Mouse (Mus musculus) G1E-ER4 (cell line): ENCODE results near the gene Clstn1. TPM values are rescaled to one million over a fixed set of nuclear protein-coding genes. Genes with fewer than 3 reads are reported as not detected.

Experiments used
- GATA1 ChIP-seq: IDR thresholded peaks from one replicate; pipeline ENCODE4 v1.8.0; 2012; ENCODE audit warnings: low read length, inconsistent platforms
- polyA plus RNA-seq: library from polyadenylated mRNA; stranded (reverse); fragments of >175 nt; gene quantifications from 2 replicates; pipeline ENCODE4 v1.2.3, GENCODE M21; 2012

Clstn1 gene
- 0.89 and 0.90 TPM in 2 replicates for polyA plus RNA-seq

DNA sequence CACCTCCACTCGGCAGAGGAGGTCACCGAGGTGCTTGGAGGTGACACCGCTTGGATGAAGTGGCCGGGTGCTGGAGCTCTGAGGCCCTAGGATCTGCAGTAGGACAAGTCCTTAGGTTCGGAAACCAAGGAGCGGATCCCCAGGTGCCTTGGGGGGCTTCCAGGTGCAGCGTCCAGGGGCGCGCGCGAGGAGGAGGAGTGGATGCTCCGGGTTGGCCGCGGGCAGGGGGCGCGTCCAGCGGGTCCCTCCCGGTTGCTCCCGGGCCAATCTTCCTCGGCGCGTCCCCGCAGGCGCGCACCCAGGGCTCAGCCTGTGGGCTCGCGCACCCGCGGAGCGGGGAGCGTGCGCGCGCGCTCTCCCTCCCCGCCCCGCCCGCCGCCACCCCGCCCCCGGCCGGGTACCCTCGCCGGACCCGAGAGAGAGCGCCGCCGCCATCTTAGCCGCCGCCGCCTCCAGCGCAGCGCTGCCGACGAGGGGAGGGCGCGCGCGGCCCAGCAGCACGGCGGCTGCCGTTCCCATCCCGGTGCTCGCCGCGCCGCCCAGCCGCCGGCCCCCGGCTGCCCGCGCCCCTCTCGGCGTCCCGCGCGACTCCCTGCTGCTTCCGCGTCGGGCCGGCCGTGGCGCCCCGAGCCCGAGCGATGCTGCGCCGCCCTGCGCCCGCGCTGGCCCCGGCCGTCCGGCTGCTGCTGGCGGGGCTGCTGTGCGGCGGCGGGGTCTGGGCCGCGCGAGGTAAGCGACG is at the start of gene Clstn1:
Clstn1 (plus strand) TSS at position 425 of the 739 bp plus-strand sequence.
- TF ChIP-seq GATA1 = no peak

DNA sequence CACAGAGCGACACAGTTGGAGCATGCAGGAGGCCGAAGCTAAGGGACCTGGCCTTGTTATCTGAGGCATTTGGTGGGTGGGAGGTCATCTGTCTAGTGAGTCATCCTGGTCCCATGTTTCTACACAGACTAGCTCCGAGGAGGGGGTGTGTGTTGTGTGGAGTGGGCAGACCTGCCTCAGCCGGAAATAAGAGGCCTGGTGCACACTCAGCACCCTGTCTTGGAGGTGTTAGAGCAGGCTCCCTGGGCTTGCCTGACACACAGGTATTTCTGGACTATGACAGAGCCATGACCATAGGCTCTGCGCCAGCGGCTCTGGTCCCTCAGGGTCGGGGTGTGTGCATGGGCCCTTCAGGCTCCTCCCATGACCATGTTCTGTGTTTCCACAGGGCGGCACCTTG is 46.8 kb upstream of the Clstn1 start:
- no peak for TF ChIP-seq GATA1

DNA sequence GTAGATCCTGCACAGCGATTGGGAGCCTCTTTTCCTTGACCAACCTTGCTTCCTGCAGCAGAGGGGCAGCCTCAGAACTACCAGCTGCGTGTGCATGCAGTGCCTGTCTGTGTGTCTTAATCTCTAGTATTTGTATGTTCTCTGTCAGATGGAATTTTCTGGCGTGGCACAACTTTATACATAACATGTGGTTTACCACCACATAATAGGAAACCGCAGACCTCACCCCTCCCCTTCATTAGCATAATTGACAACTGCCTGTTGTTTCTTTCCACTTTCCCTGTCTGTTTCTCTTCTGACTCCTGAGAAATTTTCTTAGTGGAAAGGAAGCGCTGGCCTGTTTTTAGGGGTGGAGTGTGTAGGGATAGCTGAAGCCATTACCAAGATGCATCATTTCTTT is 44.3 kb upstream of the Clstn1 start:
- no peak for TF ChIP-seq GATA1

DNA sequence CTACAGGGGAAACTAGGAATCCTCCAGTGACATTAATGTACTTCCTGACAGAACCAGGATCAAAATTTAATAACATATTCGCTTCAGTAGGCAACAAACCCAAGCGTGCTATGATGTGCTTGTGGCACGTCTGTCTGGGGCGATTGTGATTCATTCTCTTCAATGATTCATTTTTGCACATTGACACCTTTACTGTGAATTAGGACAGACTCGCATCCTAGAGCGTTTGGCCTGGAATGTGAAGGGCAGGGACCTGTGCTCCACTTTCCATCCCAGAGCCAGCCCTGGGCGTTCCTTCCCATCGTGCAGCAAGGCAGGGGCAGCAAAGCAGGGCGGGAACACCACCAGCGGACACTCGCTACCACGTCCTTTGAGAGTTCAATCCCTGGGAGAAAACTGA is 43.8 kb upstream of the Clstn1 start:
- no peak for TF ChIP-seq GATA1

DNA sequence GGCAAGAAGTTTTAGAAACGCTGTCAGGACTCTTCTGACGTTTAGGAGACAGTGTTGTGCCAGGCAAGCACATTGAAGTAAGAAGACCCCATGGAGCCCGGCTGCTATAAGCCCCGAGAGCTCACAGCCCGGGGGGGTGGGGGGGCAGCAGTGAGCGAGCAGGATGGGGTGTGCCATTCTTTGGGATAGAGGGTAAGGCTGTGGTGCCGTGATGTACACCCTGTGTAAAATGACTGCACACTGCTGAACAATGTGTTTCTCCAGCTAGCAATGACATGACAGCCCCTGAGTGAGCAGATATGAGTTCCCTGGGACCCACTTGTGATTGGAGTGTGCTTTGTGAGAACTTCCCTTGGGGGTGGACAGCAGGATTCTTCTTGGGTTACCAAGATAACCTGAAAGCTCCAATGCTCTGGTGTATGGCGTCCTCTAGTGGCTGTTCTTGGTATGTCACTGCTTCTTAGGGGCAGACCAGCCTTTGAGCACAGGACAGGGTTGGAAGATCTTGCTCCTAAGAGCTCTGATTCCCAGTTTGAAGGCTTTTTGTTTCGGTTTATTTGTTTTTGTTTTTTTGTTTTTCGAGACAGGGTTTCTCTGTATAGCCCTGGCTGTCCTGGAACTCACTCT is 43.2 kb upstream of the Clstn1 start:
- no peak for TF ChIP-seq GATA1

DNA sequence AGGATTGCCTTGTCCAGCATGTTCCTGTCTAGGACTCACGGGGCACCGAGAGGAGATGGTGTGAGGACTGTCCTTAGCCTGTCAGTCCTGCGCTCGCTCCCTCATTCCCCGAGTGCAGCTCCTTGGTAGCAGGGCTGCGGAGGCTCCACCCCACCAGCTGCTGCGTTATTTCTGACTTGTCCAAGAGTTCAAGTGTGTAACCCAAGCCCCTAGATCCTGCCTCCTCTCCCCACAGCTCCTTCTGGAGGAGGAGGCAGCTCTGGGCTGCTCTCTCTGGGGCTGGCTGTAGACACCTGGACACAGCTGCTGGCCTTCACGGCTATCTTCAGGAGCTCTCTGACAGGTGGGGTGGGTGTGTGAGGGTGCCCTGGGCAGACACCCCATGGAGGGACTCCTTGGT is 41.4 kb upstream of the Clstn1 start:
- no peak for TF ChIP-seq GATA1

DNA sequence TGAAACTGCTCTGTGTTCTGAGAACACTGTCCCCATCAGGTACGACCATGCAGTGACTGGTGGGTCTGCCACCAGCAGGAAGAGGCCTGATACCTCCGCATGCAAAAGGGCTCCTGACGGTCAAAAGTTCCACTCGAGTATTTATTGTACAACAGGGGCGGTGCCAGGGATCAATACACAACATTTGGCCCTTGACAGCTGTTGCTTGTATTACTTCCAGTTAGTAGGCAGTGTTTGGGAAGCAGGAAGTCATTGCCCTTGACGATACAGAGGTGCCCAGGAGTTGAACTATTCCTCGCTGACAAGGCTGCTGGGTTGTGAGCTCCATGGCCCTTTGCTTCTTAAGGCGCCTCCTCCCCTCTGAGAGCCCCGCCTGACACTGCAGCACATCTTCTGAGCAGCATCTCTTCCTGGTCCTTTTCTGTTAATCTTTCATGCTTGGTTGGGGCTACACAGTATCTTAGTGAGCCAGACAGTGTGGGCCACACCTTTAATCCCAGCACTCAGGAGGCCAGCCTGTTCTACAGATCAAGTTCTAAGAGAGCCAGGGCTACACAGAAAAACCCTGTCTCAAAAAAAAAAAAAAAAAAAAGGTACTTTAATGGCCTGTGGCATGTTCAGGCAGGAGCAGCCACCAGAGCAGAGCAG is 39.3 kb upstream of the Clstn1 start:
- TF ChIP-seq GATA1 = no peak

DNA sequence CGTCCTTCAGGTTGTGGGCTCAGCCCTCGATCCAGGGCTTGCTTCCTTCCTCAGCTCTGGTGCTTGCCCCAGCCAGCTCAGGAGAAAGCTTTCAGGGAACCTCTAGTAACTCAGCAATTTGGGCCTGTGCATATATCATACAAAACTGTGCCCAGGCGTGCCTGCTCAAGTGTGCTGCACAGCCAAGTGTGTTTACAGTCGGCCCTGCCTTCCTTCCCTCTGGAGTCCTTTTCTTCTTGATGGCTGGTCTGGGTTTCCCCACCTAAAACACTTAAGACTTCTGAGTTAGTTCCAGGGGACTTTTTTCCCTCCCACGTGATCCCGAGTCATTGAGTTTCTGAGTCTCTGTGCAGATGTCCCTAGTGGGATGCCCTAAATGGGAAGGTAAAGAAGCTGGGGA is 38.7 kb upstream of the Clstn1 start:
- TF ChIP-seq GATA1 = no peak

DNA sequence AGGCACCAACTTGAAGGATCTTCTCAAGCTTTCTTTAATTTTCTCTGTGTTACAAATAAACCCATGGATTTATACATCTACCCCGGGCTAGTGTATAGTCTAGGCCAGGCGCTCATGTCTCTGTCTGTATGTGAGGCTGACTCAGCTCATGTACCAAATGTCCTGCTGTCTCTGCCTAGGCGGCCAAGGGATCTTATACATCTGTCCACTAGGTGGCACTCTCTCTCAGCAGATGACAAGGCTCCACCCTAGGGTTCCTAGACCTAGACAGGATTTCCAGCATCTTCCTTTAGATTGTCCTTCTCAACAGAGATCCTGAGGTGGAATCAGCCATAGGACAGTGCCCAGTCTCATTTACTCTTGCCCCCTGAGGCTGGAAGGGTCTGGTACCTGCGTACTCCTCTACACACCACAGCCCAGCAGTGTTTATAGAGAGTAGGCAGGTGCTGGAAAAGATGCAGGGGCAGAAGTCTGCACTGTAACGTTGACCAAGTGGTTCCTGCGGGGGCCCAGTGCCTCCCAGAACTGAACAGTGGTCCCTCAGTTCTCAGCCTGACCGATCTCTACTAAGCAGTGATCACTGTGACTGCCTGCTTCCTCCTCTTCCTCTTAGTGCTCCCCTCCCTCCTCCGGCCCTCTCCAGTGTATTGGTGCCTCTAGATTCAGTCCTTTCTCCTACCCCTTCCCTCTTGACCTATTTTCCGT is 36.9 kb upstream of the Clstn1 start:
- TF ChIP-seq GATA1 = no peak

DNA sequence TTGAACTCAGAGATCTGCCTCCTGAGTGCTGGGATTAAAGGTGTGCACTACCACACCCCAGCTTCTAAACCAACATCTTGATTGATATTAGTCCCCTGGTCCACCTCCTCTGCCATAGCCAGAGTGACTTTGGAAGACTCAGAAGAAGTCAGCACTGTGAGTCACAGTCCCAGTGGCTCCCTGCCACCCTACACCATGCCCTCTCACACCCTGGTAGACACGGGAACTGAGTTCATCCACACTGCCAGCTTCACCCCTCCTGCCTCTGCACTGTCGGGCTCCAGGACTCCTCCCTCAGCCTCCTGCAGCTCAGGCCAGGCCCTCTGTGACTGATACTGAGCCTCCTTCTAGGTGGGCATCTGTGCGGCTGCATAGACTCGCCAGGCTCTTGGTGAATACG is 35.4 kb upstream of the Clstn1 start:
- no peak for TF ChIP-seq GATA1

DNA sequence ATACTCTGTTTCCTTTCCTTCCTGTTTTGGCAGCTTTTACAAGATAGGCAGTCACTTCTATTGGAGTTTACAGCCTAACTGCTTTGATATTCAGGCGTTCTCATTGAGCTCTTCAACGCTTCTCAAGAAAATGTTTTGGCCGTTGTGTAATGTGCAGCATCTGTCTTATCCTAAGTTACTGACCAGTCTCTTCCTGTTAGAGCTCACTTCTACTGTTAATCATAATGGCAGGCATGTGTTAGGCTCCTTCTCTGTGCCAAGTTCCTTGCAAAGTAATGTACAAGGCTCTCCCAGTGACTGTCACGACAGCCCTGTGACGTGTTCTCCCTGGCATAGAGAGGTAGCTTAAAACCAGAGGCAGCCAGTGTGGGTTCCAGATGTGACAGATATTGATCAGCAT is 34.6 kb upstream of the Clstn1 start:
- no peak for TF ChIP-seq GATA1

DNA sequence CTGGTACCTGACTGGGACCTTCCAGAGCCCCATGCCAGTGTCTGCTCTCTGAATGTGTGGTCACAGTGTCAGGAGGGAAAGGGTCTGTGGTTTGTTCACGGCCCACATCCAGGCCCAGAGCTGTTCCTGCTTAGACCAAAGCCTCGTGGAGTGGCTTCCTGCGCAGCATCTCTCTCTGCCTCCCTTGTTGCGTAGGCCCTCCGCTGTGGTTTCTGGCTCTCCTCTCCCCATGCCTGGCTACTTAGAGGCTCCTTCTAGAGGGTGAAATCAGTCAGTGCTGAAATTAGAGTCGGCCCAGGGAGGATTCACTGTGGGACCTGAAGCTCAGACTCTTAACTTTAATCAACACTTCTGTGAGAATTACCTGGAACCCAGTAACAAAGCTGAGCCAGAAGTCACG is 32.4 kb upstream of the Clstn1 start:
- no peak for TF ChIP-seq GATA1

DNA sequence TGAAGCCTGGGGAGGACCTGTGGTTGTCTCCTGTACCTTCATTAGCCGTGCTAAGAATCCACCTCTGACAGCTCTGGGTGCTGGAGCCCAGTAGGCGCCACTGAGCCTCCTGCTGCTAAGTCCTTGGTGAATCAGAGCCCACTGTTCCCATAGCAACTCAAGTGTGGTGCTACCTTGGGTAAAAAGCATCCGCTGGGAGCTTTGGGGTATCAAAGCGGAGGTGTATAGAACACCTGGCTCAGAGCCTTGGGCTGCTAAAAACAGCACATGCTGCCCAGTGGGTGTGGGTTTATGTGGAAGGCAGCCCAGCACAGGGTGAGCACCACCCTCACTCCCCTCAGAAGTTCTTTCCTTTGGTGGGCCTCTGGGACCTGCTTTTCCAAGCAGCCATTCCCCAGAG is 30.2 kb upstream of the Clstn1 start:
- no peak for TF ChIP-seq GATA1

DNA sequence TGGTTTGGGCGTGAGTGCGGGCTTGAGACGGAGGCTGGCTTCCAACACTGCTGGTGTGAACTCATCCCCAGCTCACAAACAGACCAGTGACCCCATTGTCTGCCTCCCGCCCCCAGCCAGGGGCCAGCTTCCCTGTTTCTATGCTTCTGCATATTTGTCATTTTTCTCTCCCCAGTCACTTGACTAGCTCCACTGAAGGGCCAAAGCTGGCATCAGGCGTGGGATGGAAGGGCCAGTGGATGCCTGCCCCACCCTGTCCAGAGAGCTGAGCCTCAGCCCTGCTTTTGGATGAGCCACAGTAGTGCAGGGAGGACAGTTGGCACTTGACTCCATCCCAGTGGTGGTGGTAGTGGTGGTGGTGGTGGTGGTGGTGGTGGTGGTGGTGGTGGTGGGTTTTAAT is 28.4 kb upstream of the Clstn1 start:
- TF ChIP-seq GATA1 = no peak

DNA sequence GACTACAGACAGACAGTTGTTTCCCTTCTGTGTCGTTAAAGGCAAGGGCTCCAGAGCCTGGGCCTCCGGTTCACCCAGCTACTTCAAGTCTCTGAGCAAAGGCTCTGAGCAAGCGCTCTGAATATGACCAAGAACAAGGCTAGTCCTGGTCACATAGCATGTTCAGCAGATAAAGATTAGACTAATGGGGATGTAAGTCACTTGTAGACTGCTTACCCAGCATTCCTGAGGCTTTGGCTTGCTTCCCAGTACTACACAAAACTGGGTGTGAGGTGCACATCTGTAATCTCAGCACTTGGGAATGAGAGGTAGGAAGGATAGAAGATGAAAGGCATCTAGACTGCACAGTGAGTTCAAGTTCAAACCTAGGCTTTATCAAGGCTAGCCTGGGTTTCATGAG is 27.9 kb upstream of the Clstn1 start:
- no peak for TF ChIP-seq GATA1

DNA sequence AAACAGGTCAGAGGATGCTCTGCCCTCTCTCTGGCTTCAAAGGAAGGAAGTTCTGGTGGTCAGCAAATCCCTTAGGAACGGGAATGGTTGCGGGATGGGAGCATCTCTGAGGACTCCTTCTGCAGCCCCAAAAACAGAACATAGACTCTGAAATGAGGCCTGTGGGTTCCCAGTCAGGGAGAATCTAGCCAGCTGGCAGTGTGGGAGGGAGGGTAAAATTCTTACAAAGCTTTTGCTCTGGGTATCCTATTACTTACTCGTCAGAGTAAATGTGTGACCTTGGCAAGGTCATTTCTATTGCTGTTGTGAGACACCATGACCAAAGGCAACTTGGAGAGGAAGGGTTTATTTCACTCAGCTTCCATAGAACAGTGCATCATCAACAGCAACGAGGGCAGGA is 24.9 kb upstream of the Clstn1 start:
- no peak for TF ChIP-seq GATA1
